Mouse (Mus musculus): ENCODE data around the gene Fyn. TPM values are rescaled to one million over a fixed set of nuclear protein-coding genes. Genes with fewer than 3 reads are reported as not detected.

Fyn gene
- polyA plus RNA-seq, 1 experiment from 2014 or later, result 13.5 TPM

DNA sequence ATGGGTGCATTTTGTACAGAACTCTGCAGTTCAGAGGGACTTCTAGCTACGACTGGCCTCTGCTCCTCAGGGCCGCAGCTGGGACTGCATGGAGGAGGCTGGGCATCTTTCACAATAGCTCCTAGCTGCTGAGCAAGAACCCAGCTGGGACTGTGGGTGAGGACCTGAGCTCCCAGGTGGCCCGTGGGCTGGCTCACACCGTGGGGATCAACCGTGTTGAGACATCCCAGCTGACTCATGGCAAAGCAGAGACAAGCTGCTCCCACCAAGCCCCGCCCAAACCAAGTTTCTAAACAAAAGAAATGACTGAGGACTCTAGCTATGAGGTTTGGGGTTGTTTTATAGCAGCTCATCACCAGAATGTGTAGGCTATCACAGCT, 204.0 kb downstream of the Fyn start:
- ATAC-seq, result no peak
- no peak overlapping the region for H3K4me3 ChIP-seq (ENCODE audit: low read depth, low read length)
- H3K4me1 ChIP-seq (replicated peaks; ENCODE audit: control insufficient read depth, insufficient read depth, low read length), result no peaks in the 10 kb centered on the region
- TF ChIP-seq CTCF (IDR thresholded peaks at IDR 0.05; ENCODE audit: low read depth), result no peak
- no peak overlapping the region for H3K9ac ChIP-seq (ENCODE audit: low read depth, low read length)
- no peaks in the 10 kb centered on the region for H3K9me3 ChIP-seq (ENCODE audit: control insufficient read depth)
- H3K27me3 ChIP-seq (replicated peaks; ENCODE audit: control insufficient read depth, insufficient read depth, low read length), result no peaks in the 10 kb centered on the region
- H3K4me2 ChIP-seq (replicated peaks; ENCODE audit: low read depth), result no peak overlapping the region
- WGBS, result 33% methylated on average over 6 of the region's 6 CpGs
- H3K27ac ChIP-seq (ENCODE audit: low read depth, low read length), result no peak overlapping the region
- no peaks in the 10 kb centered on the region for H3K36me3 ChIP-seq (ENCODE audit: control insufficient read depth, insufficient read depth)

GRCm38 (mm10) chr10:39576466-39576865, 207.8 kb downstream of the Fyn start:
- Histone ChIP-seq H3K27me3 (replicated peaks; ENCODE audit: control insufficient read depth, insufficient read depth, low read length) (no peaks in the 10 kb centered on the region), H3K9me3 (ENCODE audit: control insufficient read depth) (no peaks in the 10 kb centered on the region), H3K4me2 (replicated peaks; ENCODE audit: low read depth) (no peak overlapping the region), H3K4me1 (replicated peaks; ENCODE audit: control insufficient read depth, insufficient read depth, low read length) (no peaks in the 10 kb centered on the region), H3K36me3 (ENCODE audit: control insufficient read depth, insufficient read depth) (no peaks in the 10 kb centered on the region), H3K27ac (ENCODE audit: low read depth, low read length) (no peak overlapping the region), H3K9ac (ENCODE audit: low read depth, low read length) (no peak overlapping the region), H3K4me3 (ENCODE audit: low read depth, low read length) (no peak overlapping the region)
- TF ChIP-seq CTCF (IDR thresholded peaks at IDR 0.05; ENCODE audit: low read depth), result no peak
- 90% methylated on average over 6 of the region's 6 CpGs for WGBS
- no peak for ATAC-seq

DNA sequence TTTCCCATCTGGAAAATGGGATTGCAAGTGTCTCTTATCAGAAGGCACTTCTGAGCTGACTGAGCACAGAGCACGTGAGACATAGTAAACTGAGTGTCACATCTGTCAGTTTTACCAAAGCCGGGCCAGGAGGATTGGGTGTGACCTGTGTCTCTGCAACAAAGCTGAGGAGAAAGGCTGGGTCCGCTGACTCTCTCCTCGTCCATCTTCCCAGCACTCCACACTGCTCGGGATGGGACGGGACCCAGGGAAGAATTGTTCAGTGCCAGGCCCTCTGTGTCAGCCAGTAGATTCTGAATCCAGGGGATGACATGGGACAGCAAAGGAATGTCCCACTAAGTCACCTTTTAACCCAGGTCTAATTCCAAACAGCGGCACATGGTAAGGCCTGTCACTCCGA, 211.8 kb downstream of the Fyn start:
- no peak overlapping the region for H3K4me3 ChIP-seq (ENCODE audit: low read depth, low read length)
- H3K9ac ChIP-seq (ENCODE audit: low read depth, low read length), result no peak overlapping the region
- H3K27ac ChIP-seq (ENCODE audit: low read depth, low read length), result no peak overlapping the region
- no peak for TF ChIP-seq CTCF (IDR thresholded peaks at IDR 0.05; ENCODE audit: low read depth)
- no peak overlapping the region for H3K4me2 ChIP-seq (replicated peaks; ENCODE audit: low read depth)
- no peak for ATAC-seq
- H3K9me3 ChIP-seq (ENCODE audit: control insufficient read depth), result no peaks in the 10 kb centered on the region
- H3K36me3 ChIP-seq (ENCODE audit: control insufficient read depth, insufficient read depth), result no peaks in the 10 kb centered on the region
- WGBS, result 76% methylated on average over 8 of the region's 8 CpGs
- H3K27me3 ChIP-seq (replicated peaks; ENCODE audit: control insufficient read depth, insufficient read depth, low read length), result no peaks in the 10 kb centered on the region
- no peaks in the 10 kb centered on the region for H3K4me1 ChIP-seq (replicated peaks; ENCODE audit: control insufficient read depth, insufficient read depth, low read length)

DNA sequence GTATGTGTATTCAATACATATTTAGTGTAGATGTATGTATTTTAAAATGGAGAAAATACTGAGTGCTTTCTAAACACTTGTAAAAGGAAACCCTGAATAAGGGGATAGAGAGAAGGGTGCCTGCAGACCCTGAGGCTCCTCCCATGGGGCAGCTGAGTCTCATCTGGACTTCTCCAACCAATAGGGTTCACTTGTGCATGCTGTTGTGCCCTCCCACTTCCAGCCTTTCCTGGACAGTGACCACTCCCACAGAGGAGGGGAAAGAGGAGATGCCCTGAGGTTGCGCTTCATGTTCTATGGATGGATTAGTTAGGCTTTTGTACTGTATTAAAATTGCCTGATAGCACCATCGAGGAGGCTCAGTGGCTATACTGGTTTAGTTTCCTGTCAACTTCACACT, 213.7 kb downstream of the Fyn start:
- no peak for ATAC-seq
- TF ChIP-seq CTCF (IDR thresholded peaks at IDR 0.05; ENCODE audit: low read depth), result no peak
- Histone ChIP-seq H3K36me3 (ENCODE audit: control insufficient read depth, insufficient read depth) (no peaks in the 10 kb centered on the region), H3K9me3 (ENCODE audit: control insufficient read depth) (no peaks in the 10 kb centered on the region), H3K4me2 (replicated peaks; ENCODE audit: low read depth) (no peak overlapping the region), H3K27me3 (replicated peaks; ENCODE audit: control insufficient read depth, insufficient read depth, low read length) (no peaks in the 10 kb centered on the region), H3K4me1 (replicated peaks; ENCODE audit: control insufficient read depth, insufficient read depth, low read length) (no peaks in the 10 kb centered on the region), H3K4me3 (ENCODE audit: low read depth, low read length) (no peak overlapping the region), H3K9ac (ENCODE audit: low read depth, low read length) (no peak overlapping the region), H3K27ac (ENCODE audit: low read depth, low read length) (no peak overlapping the region)
- 82% methylated on average over 2 of the region's 2 CpGs for WGBS

- ATAC-seq, result no peak
Measured at GRCm38 (mm10) chr10:39583718-39584117, 215.1 kb downstream of the Fyn start.

GRCm38 (mm10) chr10:39587290-39587925, 218.8 kb downstream of the Fyn start:
- ATAC-seq, result no peak
- H3K4me2 ChIP-seq (replicated peaks; ENCODE audit: low read depth), result no peak overlapping the region
- H3K9ac ChIP-seq (ENCODE audit: low read depth, low read length), result no peak overlapping the region
- WGBS, result 60% methylated on average over 5 of the region's 5 CpGs
- no peak for TF ChIP-seq CTCF (IDR thresholded peaks at IDR 0.05; ENCODE audit: low read depth)
- no peak overlapping the region for H3K4me3 ChIP-seq (ENCODE audit: low read depth, low read length)
- H3K27me3 ChIP-seq (replicated peaks; ENCODE audit: control insufficient read depth, insufficient read depth, low read length), result no peaks in the 10 kb centered on the region
- H3K4me1 ChIP-seq (replicated peaks; ENCODE audit: control insufficient read depth, insufficient read depth, low read length), result no peaks in the 10 kb centered on the region
- H3K36me3 ChIP-seq (ENCODE audit: control insufficient read depth, insufficient read depth), result no peaks in the 10 kb centered on the region
- H3K27ac ChIP-seq (ENCODE audit: low read depth, low read length), result no peak overlapping the region
- H3K9me3 ChIP-seq (ENCODE audit: control insufficient read depth), result no peaks in the 10 kb centered on the region

More at GRCm38 (mm10) chr10:39583718-39584117, 215.1 kb downstream of the Fyn start:
- Histone ChIP-seq H3K4me1 (replicated peaks; ENCODE audit: control insufficient read depth, insufficient read depth, low read length) (no peaks in the 10 kb centered on the region), H3K27ac (ENCODE audit: low read depth, low read length) (no peak overlapping the region), H3K9me3 (ENCODE audit: control insufficient read depth) (no peaks in the 10 kb centered on the region), H3K4me2 (replicated peaks; ENCODE audit: low read depth) (no peak overlapping the region), H3K27me3 (replicated peaks; ENCODE audit: control insufficient read depth, insufficient read depth, low read length) (no peaks in the 10 kb centered on the region), H3K4me3 (ENCODE audit: low read depth, low read length) (no peak overlapping the region), H3K36me3 (ENCODE audit: control insufficient read depth, insufficient read depth) (no peaks in the 10 kb centered on the region), H3K9ac (ENCODE audit: low read depth, low read length) (no peak overlapping the region)
- 87% methylated on average over 12 of the region's 12 CpGs for WGBS
- no peak for TF ChIP-seq CTCF (IDR thresholded peaks at IDR 0.05; ENCODE audit: low read depth)

Data from intestine, postnatal 0 days (tissue).